Mouse (Mus musculus) B cell, adult 2 months (primary cell): Measurements from ENCODE around the gene Tpst2.
A peak's percentile ranks its signal among the peaks of the same experiment; 100 is the strongest.

Source experiments
- DNase-seq, 2 experiments: peaks; one replicate each; pipeline ENCODE4 v3.0.0; 2022

The Tpst2 gene

GRCm38 (mm10) chr5:112339215-112339614, 62.7 kb downstream of the Tpst2 start:
- no peak for DNase-seq

- DNase-seq: peak; percentile 95 to 97
Observed at GRCm38 (mm10) chr5:112342463-112343204, 66.1 kb downstream of the Tpst2 start, which contains the start of the genes Srrd and Hps4. TSS of gene Srrd (minus strand) at chr5:112343040. TSS of gene Hps4 (plus strand) at chr5:112343083.

DNA sequence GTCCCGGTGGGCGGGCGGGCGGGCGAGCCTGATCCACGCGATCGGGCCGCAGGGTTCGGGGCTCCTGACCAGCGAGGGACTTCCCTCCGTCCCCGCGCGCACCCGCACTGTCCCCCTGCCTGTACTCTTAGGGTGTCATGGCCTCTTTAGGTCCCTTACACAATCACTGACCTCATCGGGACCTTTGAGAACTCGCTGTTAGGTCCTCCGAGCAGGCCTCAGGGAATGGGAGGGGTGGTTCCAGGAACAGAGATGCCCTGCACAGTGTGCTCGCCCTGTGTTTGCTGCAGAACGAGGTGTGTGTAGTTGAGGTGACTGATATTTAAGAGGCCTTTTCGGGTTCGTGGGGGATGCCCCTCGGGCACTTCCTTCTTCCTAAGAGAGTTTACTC, 66.7 kb downstream of the Tpst2 start:
- peak in 1 of 2 experiments; percentile 74 for DNase-seq

GRCm38 (mm10) chr5:112344092-112344960, 67.8 kb downstream of the Tpst2 start:
- peak in 1 of 2 experiments; percentile 22 for DNase-seq

- DNase-seq: no peak
Observed at GRCm38 (mm10) chr5:112346211-112346965, 69.9 kb downstream of the Tpst2 start.

GRCm38 (mm10) chr5:112349169-112349568, 72.7 kb downstream of the Tpst2 start:
- no peak for DNase-seq

DNA sequence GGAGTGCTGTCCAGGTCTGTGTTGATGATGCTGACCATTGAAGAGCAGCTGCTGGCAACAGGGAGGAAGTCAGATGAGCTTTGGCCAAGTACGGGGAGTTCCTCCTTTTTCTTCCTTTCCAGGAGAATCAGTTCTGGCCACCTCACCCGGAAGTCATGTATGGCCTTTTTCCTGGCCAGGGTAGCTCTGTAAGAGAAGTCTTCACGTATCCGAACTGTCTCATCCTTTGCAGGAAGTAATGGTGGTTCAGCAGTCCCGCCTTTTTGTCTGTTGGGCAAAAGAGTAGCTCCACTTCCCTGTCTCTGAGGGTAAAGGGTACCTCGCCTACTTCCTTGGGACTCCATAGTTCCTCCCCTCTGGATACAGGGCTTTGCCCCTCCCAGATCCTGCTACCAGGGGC, 79.0 kb downstream of the Tpst2 start:
- no peak for DNase-seq

- no peak for DNase-seq
Observed at GRCm38 (mm10) chr5:112355910-112356309, 79.4 kb downstream of the Tpst2 start, which contains the start of gene Gm6583. TSS of gene Gm6583 (minus strand) at chr5:112356033.

GRCm38 (mm10) chr5:112356322-112356721, 79.8 kb downstream of the Tpst2 start:
- no peak for DNase-seq

DNA sequence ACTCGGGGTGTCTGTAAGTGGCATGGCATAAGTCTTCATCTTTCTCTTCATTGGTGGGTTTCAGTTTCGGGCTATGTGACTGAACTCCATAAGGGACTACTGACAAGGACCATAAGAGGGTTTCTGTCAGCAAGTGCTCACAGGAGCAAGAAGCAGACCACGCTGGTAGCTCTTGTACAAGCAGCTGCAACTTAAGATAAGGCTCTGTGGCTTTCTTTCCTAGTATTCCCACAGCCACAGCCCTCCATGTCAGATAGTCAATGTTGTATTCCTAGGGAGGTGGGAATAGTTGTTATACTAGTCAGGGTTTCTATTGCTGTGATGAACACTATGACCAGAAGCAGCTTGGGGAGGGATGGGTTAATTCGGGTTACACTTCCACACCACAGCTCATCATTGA, 83.0 kb downstream of the Tpst2 start:
- no peak for DNase-seq

GRCm38 (mm10) chr5:112360077-112360476, 83.6 kb downstream of the Tpst2 start:
- no peak for DNase-seq

DNA sequence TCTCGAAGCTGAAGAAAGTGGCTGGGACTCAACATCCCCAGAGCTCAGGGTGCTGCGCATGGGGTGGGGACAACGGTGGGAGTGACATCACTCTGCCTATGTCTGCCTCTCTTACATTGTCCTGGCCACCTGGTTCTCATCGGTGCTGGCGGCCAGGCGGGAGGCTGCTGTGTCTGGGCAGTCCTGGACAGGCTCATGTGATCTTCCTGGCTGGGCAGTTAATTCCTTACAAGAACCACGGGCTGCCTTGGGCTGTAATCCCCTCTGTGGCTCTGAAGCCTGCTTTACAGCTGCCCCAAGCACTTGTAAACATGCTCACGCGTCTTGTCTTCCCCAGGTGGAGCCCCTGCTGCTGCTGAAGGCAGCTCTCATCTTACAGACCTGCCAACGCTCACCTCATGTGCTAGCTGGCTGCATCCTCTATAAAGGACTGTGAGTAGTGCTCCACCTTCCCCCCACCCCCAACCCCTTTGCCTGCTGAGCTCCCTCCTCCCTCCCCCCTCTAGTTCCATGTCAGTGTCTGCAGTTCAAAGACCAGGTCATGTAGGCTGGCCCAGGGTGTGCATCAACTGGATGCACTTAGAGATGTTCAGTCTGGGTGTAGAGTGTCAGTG, 87.8 kb downstream of the Tpst2 start:
- no peak for DNase-seq
